Mouse (Mus musculus) heart, postnatal 14 days (tissue): ENCODE measurements at regions not wholly inside any gene's neighbourhood (a gene's known extent, or its start where the extent isn't known, plus 50 kb on each side); places are given as distances from the start of the nearest gene placed in this dataset.
A peak's percentile ranks its signal among the peaks of the same experiment; 100 is the strongest.

ENCODE experiments used
- DNase-seq, 2 experiments: peaks; one replicate each; pipeline ENCODE4 v3.0.0; 2021 to 2022
- intact Hi-C: fragments of 180-260 bp; cut with DNase I; formaldehyde crosslinking; loops from one replicate; pipeline ENCODE4 v1.15.1; 2025

GRCm38 (mm10) chr14:45962474-45962873 is 304.5 kb upstream of the Ddhd1 start:
- intact Hi-C loops: no loop called here

GRCm38 (mm10) chr14:45964043-45964442 is 306.1 kb upstream of the Ddhd1 start:
- no peak for DNase-seq
- intact Hi-C loops: no loop called here

More at GRCm38 (mm10) chr14:45962474-45962873, 304.5 kb upstream of the Ddhd1 start:
- peak in 1 of 2 experiments; percentile 21 for DNase-seq

GRCm38 (mm10) chr14:45983206-45983857 is 325.4 kb upstream of the Ddhd1 start:
- no peak for DNase-seq
- intact Hi-C loops: no loop called here

GRCm38 (mm10) chr14:45984135-45984892 is 326.4 kb upstream of the Ddhd1 start:
- DNase-seq: no peak
- intact Hi-C loops: no loop called here

GRCm38 (mm10) chr14:45992041-45992869 is 334.3 kb upstream of the Ddhd1 start:
- DNase-seq: peak; percentile 50 to 53
- intact Hi-C loops: loop anchor here (2.0 to 5.0 kb wide), 2 partner anchors 115 to 397 kb away; no protein-coding TSS in a partner anchor

GRCm38 (mm10) chr14:45992870-45993135 is 334.9 kb upstream of the Ddhd1 start:
- DNase-seq: no peak
- intact Hi-C loops: loop anchor here (1.0 to 5.0 kb wide), 4 partner anchors 116 to 731 kb away; no protein-coding TSS in a partner anchor

GRCm38 (mm10) chr14:45993669-45994068 is 335.7 kb upstream of the Ddhd1 start:
- intact Hi-C loops: loop anchor here (1.0 to 5.0 kb wide), 4 partner anchors 116 to 731 kb away; no protein-coding TSS in a partner anchor
- peak; percentile 69 to 80 for DNase-seq

GRCm38 (mm10) chr14:45996760-45997159 is 338.8 kb upstream of the Ddhd1 start:
- DNase-seq: peak in 1 of 2 experiments; percentile 35
- intact Hi-C loops: no loop called here

- DNase-seq: no peak
- intact Hi-C loops: no loop called here
Observed at GRCm38 (mm10) chr14:46004078-46004477, 346.1 kb upstream of the Ddhd1 start.

- intact Hi-C loops: no loop called here
- no peak for DNase-seq
Observed at GRCm38 (mm10) chr14:46005307-46005706, 347.4 kb upstream of the Ddhd1 start.

GRCm38 (mm10) chr14:46013232-46013631 is 355.3 kb upstream of the Ddhd1 start:
- intact Hi-C loops: no loop called here
- no peak for DNase-seq

- no peak for DNase-seq
- intact Hi-C loops: no loop called here
Observed at GRCm38 (mm10) chr14:46014090-46014489, 356.1 kb upstream of the Ddhd1 start.

- DNase-seq: no peak
- intact Hi-C loops: no loop called here
Observed at GRCm38 (mm10) chr14:46015682-46016400, 357.9 kb upstream of the Ddhd1 start.

GRCm38 (mm10) chr14:46016701-46017106 is 358.8 kb upstream of the Ddhd1 start:
- intact Hi-C loops: no loop called here
- DNase-seq: no peak

GRCm38 (mm10) chr14:46017286-46017685 is 359.3 kb upstream of the Ddhd1 start:
- DNase-seq: no peak
- intact Hi-C loops: no loop called here

- intact Hi-C loops: no loop called here
- no peak for DNase-seq
Observed at GRCm38 (mm10) chr14:46017976-46018375, 360.0 kb upstream of the Ddhd1 start.

- no peak for DNase-seq
- intact Hi-C loops: no loop called here
Observed at GRCm38 (mm10) chr14:46019240-46020025, 359.8 kb upstream of the Gm15217 start.

- intact Hi-C loops: no loop called here
- DNase-seq: no peak
Observed at GRCm38 (mm10) chr14:46034301-46034700, 344.9 kb upstream of the Gm15217 start.

GRCm38 (mm10) chr14:46060622-46061381 is 318.4 kb upstream of the Gm15217 start:
- peak in 1 of 2 experiments; percentile 7 for DNase-seq
- intact Hi-C loops: no loop called here
